Mouse (Mus musculus) fibroblast of lung, adult 2 months (primary cell): ENCODE measurements at regions not wholly inside any gene's neighbourhood (a gene's known extent, or its start where the extent isn't known, plus 50 kb on each side); places are given as distances from the start of the nearest gene placed in this dataset.

Experiments
- DNase-seq: peaks from one replicate; pipeline ENCODE4 v3.0.0-alpha.2; 2011; ENCODE audit warnings: low read depth

DNA sequence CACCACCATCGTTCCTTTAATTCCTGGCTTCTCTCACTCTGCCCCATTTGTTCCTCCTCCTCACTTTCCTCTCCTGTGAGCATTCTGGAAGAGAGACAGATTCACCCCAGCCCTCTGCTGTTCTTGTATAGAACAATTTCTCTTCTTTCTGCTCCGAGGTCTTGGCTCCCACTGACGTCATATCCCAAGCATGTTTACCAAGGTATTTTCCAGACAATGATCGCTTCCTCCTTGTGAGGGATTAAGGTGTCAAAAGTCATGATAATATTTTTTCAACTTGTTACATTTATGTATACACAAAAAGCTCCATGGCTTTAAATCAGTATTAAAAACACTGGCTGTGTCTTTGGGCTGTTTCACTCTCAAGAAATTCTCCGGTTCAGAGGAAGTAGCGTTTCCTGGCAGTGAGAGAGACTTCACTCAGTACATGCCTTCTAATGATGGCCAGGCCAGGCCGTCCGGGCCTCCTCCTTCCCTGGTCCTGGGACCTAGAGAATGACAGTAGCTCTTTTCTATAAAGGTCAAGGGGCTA, 142.4 kb upstream of the Spdl1 start:
- no peak for DNase-seq

DNA sequence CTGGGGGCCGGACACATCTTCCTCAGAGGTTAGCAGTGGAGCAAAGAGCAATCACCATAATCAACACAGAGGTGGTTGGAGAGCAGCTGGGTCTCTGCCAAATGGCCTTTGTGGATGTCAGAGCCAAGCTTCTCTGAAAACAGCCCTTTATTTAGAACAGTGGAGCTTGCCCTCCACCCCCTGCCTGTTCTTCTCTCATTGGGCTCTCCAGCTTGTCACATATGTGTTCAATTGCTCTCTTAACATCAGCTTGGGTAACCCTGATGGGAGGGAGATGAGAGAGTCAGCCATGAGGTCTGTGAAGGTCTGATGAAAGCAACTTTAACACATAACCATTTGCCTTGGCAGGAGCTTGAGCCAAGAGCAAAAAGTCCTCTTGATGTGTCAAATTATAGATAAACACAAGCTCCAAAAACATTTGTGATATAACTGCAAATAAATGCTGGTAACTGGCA, 140.1 kb upstream of the Spdl1 start:
- DNase-seq, result peak; percentile 34

DNA sequence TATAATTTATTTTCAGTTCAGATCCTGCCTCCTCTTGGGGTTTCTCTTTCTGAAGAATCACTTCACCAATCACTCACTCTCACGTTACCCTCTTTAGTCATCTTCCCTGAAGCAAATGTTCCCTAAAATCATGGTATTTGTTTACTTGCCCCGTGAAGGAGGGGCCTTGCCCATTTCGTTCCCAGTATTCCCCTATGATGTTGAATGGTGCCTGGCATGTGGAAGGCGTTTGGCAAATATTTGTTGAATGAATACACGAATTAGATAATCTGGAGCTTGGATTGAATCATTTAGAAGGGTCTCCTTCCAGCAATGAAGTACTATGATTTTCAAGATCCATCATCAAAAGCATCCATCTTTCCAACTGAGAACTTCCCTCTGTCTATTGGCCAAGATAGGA, 139.6 kb upstream of the Spdl1 start:
- DNase-seq, result no peak

DNA sequence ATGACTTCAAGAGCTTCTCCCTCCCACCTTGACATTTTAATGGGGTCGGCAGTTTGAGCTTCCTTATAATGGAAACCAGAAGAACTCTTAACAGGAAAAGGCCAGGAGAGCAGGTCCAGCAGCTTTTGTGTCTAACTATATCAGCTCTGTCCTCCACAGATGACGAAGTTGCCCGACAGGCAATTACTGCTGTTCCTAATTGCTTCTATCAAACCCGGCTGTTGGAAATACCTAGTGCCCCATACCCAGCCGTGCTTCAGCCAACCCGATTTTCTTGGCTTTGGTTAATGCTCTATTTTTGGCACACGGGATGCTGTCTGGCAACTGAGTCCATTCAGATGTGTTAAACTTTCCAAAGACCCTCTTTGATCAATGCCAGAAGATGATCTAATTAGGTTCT, 125.8 kb upstream of the Spdl1 start:
- DNase-seq, result no peak

DNA sequence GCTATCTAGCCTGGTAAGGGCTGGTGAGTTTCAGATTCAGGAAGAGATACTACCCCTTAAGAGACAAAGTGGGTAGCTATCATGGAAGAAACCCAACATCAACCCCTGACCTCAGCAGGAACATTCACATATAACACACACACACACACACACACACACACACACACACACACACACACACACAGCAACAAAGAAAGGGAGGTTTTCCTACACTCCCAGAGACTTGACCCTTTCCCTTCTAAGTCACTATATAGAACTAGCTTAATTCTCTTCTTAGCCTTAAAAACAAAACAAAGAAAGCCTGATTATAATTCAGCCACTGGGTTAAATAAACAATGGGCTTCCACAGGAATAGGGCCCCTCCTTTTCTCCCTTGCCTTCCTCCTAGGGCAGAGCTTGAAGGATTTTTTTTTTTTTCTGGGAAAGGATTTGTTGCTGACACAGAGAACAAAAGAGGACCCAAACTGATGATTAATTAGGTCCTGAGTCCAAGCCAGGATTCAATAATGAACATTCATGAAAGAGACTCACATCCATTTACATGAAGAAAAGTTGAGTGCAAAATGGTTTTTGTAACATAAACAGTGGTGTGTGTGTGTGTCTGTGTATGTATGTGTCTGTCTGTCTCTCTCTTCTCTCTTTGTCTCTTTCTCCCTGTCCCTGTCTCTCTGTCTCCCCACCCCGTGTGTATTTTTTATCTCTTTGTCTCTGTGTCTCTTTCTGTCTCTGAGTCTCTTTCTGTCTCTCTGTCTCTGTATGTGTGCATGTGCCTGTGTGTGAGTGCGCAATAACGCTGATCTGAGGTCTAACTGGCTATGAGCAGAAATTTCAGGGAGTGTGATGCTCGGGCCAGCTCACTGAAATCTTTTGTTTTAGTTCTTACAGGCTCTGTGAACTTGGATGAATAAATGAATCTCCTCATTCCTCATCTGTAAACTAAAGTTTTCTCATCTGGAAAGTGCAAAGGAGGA, 108.3 kb upstream of the Spdl1 start:
- no peak for DNase-seq

DNA sequence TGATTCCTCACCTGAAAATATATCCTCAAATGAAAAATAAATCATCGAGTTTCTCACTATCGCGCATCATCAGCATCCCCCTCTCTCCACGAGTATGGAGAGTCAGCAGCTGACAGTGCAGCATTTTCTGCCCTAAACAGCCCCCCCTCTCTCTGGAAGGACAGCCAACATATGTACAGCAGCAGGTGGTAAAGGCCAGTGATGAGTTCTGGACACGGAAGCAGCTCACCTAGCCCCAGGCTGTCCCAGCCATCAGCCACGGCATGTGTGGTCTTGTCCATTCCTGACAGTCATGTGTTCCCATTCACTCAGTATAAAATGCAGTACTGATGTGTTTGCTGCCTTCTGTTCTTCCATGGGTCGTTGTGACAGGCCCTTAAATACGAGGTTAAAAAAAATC, 106.7 kb upstream of the Spdl1 start:
- DNase-seq, result no peak

DNA sequence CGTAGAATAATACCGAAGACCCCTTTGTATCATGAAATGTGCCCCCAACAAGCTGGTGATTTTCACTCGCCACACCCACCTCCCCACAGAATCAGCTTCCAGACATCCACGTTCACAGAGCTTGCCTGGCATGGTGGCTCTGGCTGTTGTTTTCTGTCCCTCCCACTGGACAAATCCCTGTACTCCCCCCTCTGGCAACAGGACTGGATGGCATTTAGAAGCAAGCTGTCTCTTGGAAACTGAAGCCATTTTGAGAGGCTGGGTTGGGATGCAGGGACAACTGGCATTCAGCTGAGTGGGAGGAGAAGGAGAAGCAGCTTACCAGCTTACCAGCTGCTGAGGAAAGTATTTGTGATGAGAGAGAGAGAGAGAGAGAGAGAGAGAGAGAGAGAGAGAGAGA, 105.6 kb upstream of the Spdl1 start:
- DNase-seq, result no peak

DNA sequence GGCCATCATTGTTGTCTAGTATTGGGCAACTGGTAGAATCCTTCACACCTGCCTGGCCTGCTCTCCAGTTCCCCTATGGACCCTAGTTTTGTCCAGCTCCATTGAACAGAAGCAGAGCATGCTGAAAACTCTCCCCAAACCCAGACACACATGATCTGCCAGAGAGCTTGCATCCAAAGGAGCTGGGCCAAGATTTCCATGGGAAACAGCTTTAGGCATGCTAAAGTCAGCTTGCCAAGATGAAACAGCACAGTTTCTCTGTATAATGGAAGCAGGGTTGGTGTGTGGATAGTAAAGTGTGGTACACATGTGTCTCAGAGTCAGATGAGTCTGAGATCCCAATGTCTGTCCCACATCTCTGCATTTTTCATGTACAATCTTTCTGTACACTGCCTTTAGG, 98.8 kb upstream of the Spdl1 start:
- DNase-seq, result no peak

DNA sequence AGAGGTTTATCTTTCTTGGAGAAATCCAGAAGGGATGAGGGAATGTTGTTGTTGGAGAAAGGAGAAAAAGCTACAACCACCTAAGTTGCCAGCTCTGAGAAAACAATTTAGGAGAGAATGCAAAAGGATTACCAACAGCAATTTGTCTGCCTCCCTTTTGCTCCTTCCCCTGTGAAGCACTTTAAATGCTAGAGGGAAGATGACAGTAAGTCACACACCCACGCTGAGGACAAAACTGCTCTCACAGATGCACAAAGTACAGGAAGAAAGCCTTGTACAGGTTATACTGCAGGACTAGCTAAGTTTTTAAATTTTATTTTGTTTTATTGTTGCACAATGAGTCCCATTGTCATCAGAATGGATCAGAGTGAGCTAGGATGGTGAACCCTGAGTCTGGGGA, 83.7 kb upstream of the Spdl1 start:
- no peak for DNase-seq

DNA sequence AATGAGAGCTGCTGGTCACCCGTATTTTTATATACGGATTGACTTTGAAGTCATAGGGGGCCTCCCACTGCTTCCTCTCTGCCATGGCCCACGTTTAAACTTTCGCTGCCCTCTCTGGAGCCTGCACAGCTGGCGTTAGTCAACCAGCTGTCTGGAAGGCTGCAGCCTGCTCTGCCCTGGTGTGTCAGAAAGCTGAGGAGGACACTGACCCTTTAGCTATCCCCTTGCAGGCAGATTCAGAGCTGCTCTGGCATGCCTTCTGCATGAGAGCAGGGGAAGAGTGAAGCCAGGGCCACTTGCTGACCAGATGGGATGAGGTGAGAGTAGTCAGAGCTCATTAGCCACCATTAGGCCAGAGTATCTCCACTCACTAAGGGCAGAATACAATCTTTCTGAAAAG, 76.4 kb upstream of the Spdl1 start:
- no peak for DNase-seq

DNA sequence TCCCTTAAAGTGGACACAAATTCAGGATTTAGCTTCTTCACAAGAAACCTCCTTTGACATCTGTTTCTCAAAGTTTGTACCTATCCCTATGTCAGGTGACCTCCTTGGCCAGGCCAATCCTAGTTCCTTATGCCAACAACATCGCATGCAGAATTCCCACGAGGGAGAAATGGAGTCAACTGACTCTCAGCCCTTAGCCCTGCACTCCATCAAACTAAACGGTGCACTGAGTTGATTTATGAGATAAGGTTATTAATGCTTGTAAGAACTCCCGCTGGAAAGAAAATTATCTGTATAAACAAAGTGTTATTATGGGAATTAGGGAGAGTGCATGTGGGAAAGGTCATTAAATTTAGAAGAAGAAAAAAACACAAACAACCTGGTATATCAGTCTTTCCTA, 70.8 kb upstream of the Spdl1 start:
- DNase-seq, result no peak

DNA sequence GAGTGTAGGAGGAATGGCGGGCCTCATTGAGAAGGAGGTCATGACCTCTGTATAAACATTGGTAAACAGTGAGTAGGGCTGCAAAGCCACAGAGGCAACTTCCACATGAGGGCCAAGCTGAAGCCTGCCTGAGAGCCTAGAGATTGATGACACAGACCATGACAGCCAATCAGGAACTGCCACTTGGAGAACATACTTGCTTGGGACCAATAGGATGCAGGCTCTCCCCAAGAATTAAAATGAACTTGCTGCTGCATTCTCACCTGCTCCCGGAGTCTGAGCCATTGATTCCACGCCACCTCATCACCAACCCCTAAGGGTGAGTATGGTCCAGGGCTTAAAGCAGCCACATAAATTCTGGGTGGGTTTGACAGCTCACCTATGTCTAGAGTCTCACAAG, 66.0 kb upstream of the Spdl1 start:
- no peak for DNase-seq

DNA sequence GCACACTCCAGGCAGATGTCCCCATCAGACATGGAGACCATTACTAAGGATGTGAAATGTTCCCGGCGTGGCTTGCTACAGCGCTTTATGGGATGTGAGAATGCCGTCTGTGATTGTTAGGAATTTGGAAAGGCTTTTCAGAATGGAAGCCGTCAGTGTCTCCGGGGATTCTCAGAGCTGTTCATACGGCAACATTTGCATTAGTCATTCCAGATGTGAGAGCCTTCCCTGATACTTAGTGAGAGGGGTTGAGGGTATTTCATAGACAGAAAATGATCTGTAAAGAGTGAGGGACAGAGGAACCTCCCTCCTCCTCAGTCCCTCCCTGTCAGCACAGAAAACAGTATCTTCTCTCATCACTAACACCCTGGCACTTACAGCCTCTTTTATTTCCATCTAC, 62.2 kb upstream of the Spdl1 start:
- no peak for DNase-seq

DNA sequence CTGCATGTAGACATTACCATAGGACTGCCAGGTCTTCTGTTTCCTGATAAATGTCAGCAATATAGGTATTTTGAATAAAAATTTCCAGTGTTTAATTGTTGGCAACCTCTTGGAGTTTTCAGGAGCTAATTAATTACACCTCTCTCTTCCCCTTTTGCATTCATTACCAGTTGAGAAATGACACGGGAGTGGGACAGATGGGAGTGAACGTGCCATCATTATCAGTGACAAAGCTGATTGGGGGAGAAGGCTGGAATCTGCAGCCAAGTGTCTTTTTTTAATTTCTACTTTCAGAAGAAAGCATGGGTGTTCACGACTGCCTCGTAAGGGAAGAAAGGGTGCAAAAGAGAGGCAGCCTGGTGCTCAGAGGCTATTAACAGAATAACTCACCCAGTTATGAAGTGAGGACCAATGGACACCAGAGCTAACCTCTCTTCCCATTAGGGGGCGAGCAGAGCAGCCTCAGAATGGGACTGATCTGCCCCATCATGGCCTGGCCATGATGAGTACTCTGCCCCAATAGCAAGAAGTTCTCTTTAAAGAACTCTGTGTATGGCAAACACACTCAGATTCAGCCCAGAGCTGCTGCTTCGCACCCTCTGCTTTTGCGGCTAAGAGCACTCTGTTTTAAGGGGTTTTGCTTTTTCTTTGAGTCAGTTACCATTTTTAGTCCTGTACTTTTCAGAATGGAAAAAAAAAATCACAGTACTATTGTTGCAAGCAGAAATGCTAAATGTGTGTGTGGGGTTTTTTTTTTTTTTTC, 55.1 kb upstream of the Spdl1 start:
- no peak for DNase-seq

DNA sequence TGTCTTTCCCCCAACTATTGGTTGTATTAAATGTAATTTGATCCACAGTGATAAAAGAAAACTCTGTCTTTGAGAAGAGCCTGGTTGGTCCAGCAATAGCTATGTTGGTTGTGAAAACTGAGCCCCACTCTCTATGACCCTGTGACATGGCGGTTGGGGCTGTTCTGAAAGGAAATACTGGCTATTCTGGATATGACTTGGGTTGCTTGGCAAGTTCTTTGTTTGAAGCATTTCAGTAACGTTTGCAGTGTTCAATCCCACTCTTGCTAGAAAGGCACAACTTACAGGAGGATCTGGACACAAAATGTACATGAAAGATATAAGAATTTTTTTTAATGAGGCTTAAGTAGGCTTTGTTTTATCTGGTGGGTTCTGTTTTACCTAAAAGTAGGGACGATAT, 54.1 kb upstream of the Spdl1 start:
- no peak for DNase-seq
